Mouse (Mus musculus) ES-E14 (cell line): ENCODE data around the gene Tbl1xr1.

Experiments
- HCFC1 ChIP-seq: IDR thresholded peaks from 2 replicates; pipeline ENCODE4 v1.6.1; 2012; ENCODE audit warnings: low read length, inconsistent platforms, borderline replicate concordance; ENCODE audit not compliant: insufficient read depth
- MAFK ChIP-seq: IDR thresholded peaks from 2 replicates; pipeline ENCODE4 v1.6.1; 2014; ENCODE audit warnings: mild to moderate bottlenecking, low read depth, low read length, inconsistent platforms; ENCODE audit not compliant: insufficient read depth
- ZC3H11A ChIP-seq: IDR thresholded peaks from 2 replicates; pipeline ENCODE4 v1.6.1; 2012; ENCODE audit warnings: low read depth, mild to moderate bottlenecking, inconsistent platforms, low read length, borderline replicate concordance
- ZNF384 ChIP-seq: IDR thresholded peaks from 2 replicates; pipeline ENCODE4 v1.6.1; 2012; ENCODE audit warnings: low read depth, low read length, inconsistent platforms

GRCm38 (mm10) chr3:22192931-22193330 lies 116.5 kb downstream of the Tbl1xr1 start:
- no peak for TF ChIP-seq ZC3H11A
- no peak for TF ChIP-seq MAFK
- no peak for TF ChIP-seq HCFC1
- TF ChIP-seq ZNF384 = no peak
